Mouse (Mus musculus) liver, embryonic 16.5 days (tissue): ENCODE data around the gene Rplp2. TPM values are rescaled to one million over a fixed set of nuclear protein-coding genes. Genes with fewer than 3 reads are reported as not detected.

Experiments used
- ATAC-seq: fragments of 200-750 bp; cut with Nextera tagmentation; 2 replicates; pipeline ENCODE4 v1.8.0; 2017; ENCODE audit warnings: low read depth, mild to moderate bottlenecking, moderate number of reproducible peaks, moderate library complexity
- H3K27ac ChIP-seq: fragments of 300-500 bp; sonication (generic); 2 replicates; pipeline ENCODE4 v1.5.1; 2014; ENCODE audit warnings: mild to moderate bottlenecking, low read length
- H3K27me3 ChIP-seq: fragments of 300-500 bp; sonication (generic); 2 replicates; pipeline ENCODE4 v1.6.1; 2014; ENCODE audit warnings: low read depth, low read length, mixed read lengths; ENCODE audit not compliant: control insufficient read depth, insufficient read depth
- H3K36me3 ChIP-seq: fragments of 300-500 bp; sonication (generic); 2 replicates; pipeline ENCODE4 v1.6.1; 2014; ENCODE audit warnings: mild to moderate bottlenecking; ENCODE audit not compliant: control insufficient read depth, insufficient read depth
- H3K4me1 ChIP-seq: fragments of 300-500 bp; sonication (generic); 2 replicates; pipeline ENCODE4 v1.6.1; 2014; ENCODE audit warnings: low read depth, low read length, mixed read lengths; ENCODE audit not compliant: control insufficient read depth
- H3K4me2 ChIP-seq: fragments of 300-500 bp; sonication (generic); 2 replicates; pipeline ENCODE4 v1.6.1; 2014; ENCODE audit warnings: low read depth, low read length, mixed read lengths
- H3K4me3 ChIP-seq: fragments of 300-500 bp; sonication (generic); 2 replicates; pipeline ENCODE4 v1.5.1; 2014; ENCODE audit warnings: low read depth, mild to moderate bottlenecking, low read length
- H3K9ac ChIP-seq: fragments of 300-500 bp; sonication (generic); 2 replicates; pipeline ENCODE4 v1.6.1; 2014; ENCODE audit warnings: low read depth, low read length
- H3K9me3 ChIP-seq: fragments of 300-500 bp; sonication (generic); replicated peaks from 2 replicates; pipeline ENCODE4 v1.6.1; 2016; ENCODE audit warnings: low read length; ENCODE audit not compliant: control insufficient read depth
- WGBS: fragments of 180-500 bp; shearing (Covaris S2); extraction: QIAGEN DNeasy Blood & Tissue Kit; methylation state at CpG from one replicate; pipeline ENCODE4 v1.1.7; 2014; ENCODE audit not compliant: insufficient replicate concordance; 5-methylcytosine and 5-hydroxymethylcytosine counted together
- polyA plus RNA-seq: library from polyadenylated mRNA; unstranded; fragments of >200 nt; fragmentation: Nextera tagmentation; extraction: Ambion mirVana; gene quantifications from 2 replicates; pipeline ENCODE4 v1.2.1, GENCODE M21; 2015

The Rplp2 gene
- polyA plus RNA-seq, 1 experiment from 2014 or later, result 644 TPM

- H3K27ac ChIP-seq, result peak within 1 kb of the TSS; percentile 75
- H3K4me3 ChIP-seq, result peak within 1 kb of the TSS; percentile 75
- no peaks in the 10 kb centered on the region for H3K9me3 ChIP-seq
- H3K9ac ChIP-seq, result peak within 1 kb of the TSS; percentile 85
- H3K27me3 ChIP-seq, result peaks cover 43% of the 10 kb centered on the region
- H3K4me1 ChIP-seq, result peaks cover 37% of the 10 kb centered on the region
- WGBS, result under 1% methylated on average over 52 of the region's 52 CpGs
- H3K36me3 ChIP-seq, result peaks cover 9% of the 10 kb centered on the region
- peak; percentile 89 for ATAC-seq
- H3K4me2 ChIP-seq, result peak within 1 kb of the TSS; percentile 97
Observed at GRCm38 (mm10) chr7:141467230-141468030, 20.3 kb downstream of the Rplp2 start, which contains the start of gene Cd151. TSS of gene Cd151 (plus strand) at chr7:141467392.

- H3K27ac ChIP-seq, result peak overlapping the region; percentile 75
- H3K4me3 ChIP-seq, result peak overlapping the region; percentile 75
- WGBS, result 26% methylated on average over 5 of the region's 5 CpGs
- ATAC-seq, result no peak
- H3K4me1 ChIP-seq, result peaks cover 37% of the 10 kb centered on the region
- H3K36me3 ChIP-seq, result peaks cover 12% of the 10 kb centered on the region
- H3K4me2 ChIP-seq, result peak overlapping the region; percentile 97
- no peaks in the 10 kb centered on the region for H3K9me3 ChIP-seq
- peaks cover 36% of the 10 kb centered on the region for H3K27me3 ChIP-seq
- peak overlapping the region; percentile 85 for H3K9ac ChIP-seq
Observed at GRCm38 (mm10) chr7:141468164-141468521, 21.0 kb downstream of the Rplp2 start.

GRCm38 (mm10) chr7:141468522-141469211, 21.5 kb downstream of the Rplp2 start:
- H3K9me3 ChIP-seq, result no peaks in the 10 kb centered on the region
- peaks cover 12% of the 10 kb centered on the region for H3K36me3 ChIP-seq
- H3K4me3 ChIP-seq, result peak overlapping the region; percentile 75
- WGBS, result 5% methylated on average over 8 of the region's 8 CpGs
- H3K4me1 ChIP-seq, result peaks cover 42% of the 10 kb centered on the region
- H3K27me3 ChIP-seq, result peaks cover 31% of the 10 kb centered on the region
- H3K4me2 ChIP-seq, result peak overlapping the region; percentile 97
- H3K27ac ChIP-seq, result peak overlapping the region; percentile 75
- peak; percentile 47 for ATAC-seq
- H3K9ac ChIP-seq, result peak overlapping the region; percentile 85

- H3K27me3 ChIP-seq, result peaks cover 24% of the 10 kb centered on the region
- H3K4me1 ChIP-seq, result peaks cover 47% of the 10 kb centered on the region
Observed at GRCm38 (mm10) chr7:141469352-141469751, 22.2 kb downstream of the Rplp2 start.

GRCm38 (mm10) chr7:141469901-141470636, 22.9 kb downstream of the Rplp2 start:
- WGBS, result 88% methylated on average over 18 of the region's 18 CpGs
- H3K4me2 ChIP-seq, result no peak overlapping the region

More at GRCm38 (mm10) chr7:141469352-141469751, 22.2 kb downstream of the Rplp2 start:
- peaks cover 12% of the 10 kb centered on the region for H3K36me3 ChIP-seq
- no peak overlapping the region for H3K4me3 ChIP-seq
- H3K27ac ChIP-seq, result no peak overlapping the region
- H3K9me3 ChIP-seq, result no peaks in the 10 kb centered on the region
- H3K4me2 ChIP-seq, result no peak overlapping the region
- H3K9ac ChIP-seq, result no peak overlapping the region
- no peak for ATAC-seq
- 82% methylated on average over 6 of the region's 6 CpGs for WGBS

GRCm38 (mm10) chr7:141470637-141470944, 23.4 kb downstream of the Rplp2 start:
- Histone ChIP-seq H3K9me3 (no peaks in the 10 kb centered on the region), H3K9ac (no peak overlapping the region), H3K4me3 (no peak overlapping the region), H3K36me3 (peaks cover 12% of the 10 kb centered on the region), H3K27me3 (peaks cover 12% of the 10 kb centered on the region), H3K27ac (no peak overlapping the region), H3K4me1 (peaks cover 43% of the 10 kb centered on the region), H3K4me2 (no peak overlapping the region)
- no peak for ATAC-seq
- WGBS, result 87% methylated on average over 10 of the region's 10 CpGs

More at GRCm38 (mm10) chr7:141469901-141470636, 22.9 kb downstream of the Rplp2 start:
- no peak overlapping the region for H3K27ac ChIP-seq
- no peak overlapping the region for H3K9ac ChIP-seq
- ATAC-seq, result no peak
- H3K4me3 ChIP-seq, result no peak overlapping the region
- H3K4me1 ChIP-seq, result peaks cover 43% of the 10 kb centered on the region
- H3K27me3 ChIP-seq, result peaks cover 17% of the 10 kb centered on the region
- peaks cover 12% of the 10 kb centered on the region for H3K36me3 ChIP-seq
- no peaks in the 10 kb centered on the region for H3K9me3 ChIP-seq

GRCm38 (mm10) chr7:141471236-141471635, 24.1 kb downstream of the Rplp2 start:
- H3K9ac ChIP-seq, result no peak overlapping the region
- no peaks in the 10 kb centered on the region for H3K9me3 ChIP-seq
- no peak overlapping the region for H3K4me3 ChIP-seq
- WGBS, result 85% methylated on average over 1 of the region's 1 CpGs
- H3K36me3 ChIP-seq, result peaks cover 12% of the 10 kb centered on the region
- no peak overlapping the region for H3K27ac ChIP-seq
- H3K4me1 ChIP-seq, result peaks cover 50% of the 10 kb centered on the region
- no peak for ATAC-seq
- peaks cover 6% of the 10 kb centered on the region for H3K27me3 ChIP-seq
- no peak overlapping the region for H3K4me2 ChIP-seq

- H3K27me3 ChIP-seq, result no peaks in the 10 kb centered on the region
- peaks cover 52% of the 10 kb centered on the region for H3K4me1 ChIP-seq
- WGBS, result 69% methylated on average over 6 of the region's 6 CpGs
- no peak overlapping the region for H3K4me3 ChIP-seq
- H3K36me3 ChIP-seq, result peaks cover 12% of the 10 kb centered on the region
- H3K9ac ChIP-seq, result no peak overlapping the region
- H3K9me3 ChIP-seq, result no peaks in the 10 kb centered on the region
- H3K27ac ChIP-seq, result no peak overlapping the region
- no peak for ATAC-seq
- H3K4me2 ChIP-seq, result no peak overlapping the region
Observed at GRCm38 (mm10) chr7:141472226-141472625, 25.1 kb downstream of the Rplp2 start.
